Mouse (Mus musculus): ENCODE measurements around the gene Rnd1. TPM values are rescaled to one million over a fixed set of nuclear protein-coding genes. Genes with fewer than 3 reads are reported as not detected.

Rnd1 gene
- total and polyA plus RNA-seq, 2 experiments from 2014 or later = 16.2 to 26.7 TPM

DNA sequence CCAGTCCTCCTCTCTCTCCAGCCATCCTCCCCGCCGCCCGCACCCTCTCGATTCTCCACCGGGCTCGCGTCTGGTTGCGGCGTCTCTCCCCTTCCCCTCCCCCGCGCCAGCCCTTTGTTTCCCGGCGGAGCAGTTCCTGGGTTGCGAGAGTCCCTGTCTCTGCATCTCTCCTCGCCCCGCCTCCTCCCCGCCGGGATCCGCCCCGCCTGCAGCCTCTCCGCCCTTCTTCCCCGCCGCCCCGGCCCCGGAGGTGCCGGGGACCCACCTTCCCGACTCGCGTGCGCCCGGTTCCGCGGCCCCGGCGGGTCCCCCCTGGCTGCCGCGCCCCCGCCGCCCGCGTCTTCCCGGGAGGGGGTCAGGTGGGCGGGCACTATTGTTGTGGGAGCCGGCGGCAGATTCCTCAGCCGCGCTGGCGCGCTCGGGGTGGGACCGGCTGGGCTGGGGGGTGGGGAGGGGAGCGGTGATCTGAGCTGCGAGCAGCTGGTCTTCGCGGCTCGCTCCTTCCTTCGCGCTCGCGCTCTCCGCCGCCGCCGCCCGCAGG, 42.6 kb downstream of the Rnd1 start:
- H3K36me3 ChIP-seq (ENCODE audit: insufficient read depth, low read length) = no peaks in the 10 kb centered on the region
- ATAC-seq (peak; percentile 62), DNase-seq (ENCODE audit: low spot score) (peak; percentile 83)
- H3K4me2 ChIP-seq (ENCODE audit: low read depth, low read length) = peak overlapping the region; percentile 72
- TF ChIP-seq CTCF (IDR thresholded peaks at IDR 0.05; ENCODE audit: low read depth) = no peak
- H3K4me1 ChIP-seq (ENCODE audit: insufficient read depth, low read length) = peaks cover 25% of the 10 kb centered on the region
- WGBS = under 1% methylated on average over 59 of the region's 65 CpGs
- no peaks in the 10 kb centered on the region for H3K27me3 ChIP-seq (ENCODE audit: insufficient read depth, low read length)
- peak overlapping the region; percentile 69 for H3K4me3 ChIP-seq (ENCODE audit: low read length)
- peak overlapping the region; percentile 91 for H3K27ac ChIP-seq
- peak overlapping the region; percentile 83 for H3K9ac ChIP-seq (replicated peaks; ENCODE audit: low read length)
- H3K9me3 ChIP-seq (ENCODE audit: low read length) = no peaks in the 10 kb centered on the region

GRCm38 (mm10) chr15:98633822-98634470, 43.3 kb downstream of the Rnd1 start:
- Histone ChIP-seq H3K4me3 (ENCODE audit: low read length) (peak overlapping the region; percentile 69), H3K36me3 (ENCODE audit: insufficient read depth, low read length) (no peaks in the 10 kb centered on the region), H3K9me3 (ENCODE audit: low read length) (no peaks in the 10 kb centered on the region), H3K4me1 (ENCODE audit: insufficient read depth, low read length) (peaks cover 25% of the 10 kb centered on the region), H3K4me2 (ENCODE audit: low read depth, low read length) (peak overlapping the region; percentile 72), H3K9ac (replicated peaks; ENCODE audit: low read length) (peak overlapping the region; percentile 83), H3K27me3 (ENCODE audit: insufficient read depth, low read length) (no peaks in the 10 kb centered on the region), H3K27ac (peak overlapping the region; percentile 91)
- DNase-seq (ENCODE audit: low spot score) (peak; percentile 32), ATAC-seq (no peak)
- 2% methylated on average over 25 of the region's 25 CpGs for WGBS
- TF ChIP-seq CTCF (IDR thresholded peaks at IDR 0.05; ENCODE audit: low read depth) = no peak

GRCm38 (mm10) chr15:98632921-98633320, 44.3 kb downstream of the Rnd1 start:
- no peak for ATAC-seq
- H3K4me1 ChIP-seq (ENCODE audit: insufficient read depth, low read length) = peaks cover 33% of the 10 kb centered on the region

DNA sequence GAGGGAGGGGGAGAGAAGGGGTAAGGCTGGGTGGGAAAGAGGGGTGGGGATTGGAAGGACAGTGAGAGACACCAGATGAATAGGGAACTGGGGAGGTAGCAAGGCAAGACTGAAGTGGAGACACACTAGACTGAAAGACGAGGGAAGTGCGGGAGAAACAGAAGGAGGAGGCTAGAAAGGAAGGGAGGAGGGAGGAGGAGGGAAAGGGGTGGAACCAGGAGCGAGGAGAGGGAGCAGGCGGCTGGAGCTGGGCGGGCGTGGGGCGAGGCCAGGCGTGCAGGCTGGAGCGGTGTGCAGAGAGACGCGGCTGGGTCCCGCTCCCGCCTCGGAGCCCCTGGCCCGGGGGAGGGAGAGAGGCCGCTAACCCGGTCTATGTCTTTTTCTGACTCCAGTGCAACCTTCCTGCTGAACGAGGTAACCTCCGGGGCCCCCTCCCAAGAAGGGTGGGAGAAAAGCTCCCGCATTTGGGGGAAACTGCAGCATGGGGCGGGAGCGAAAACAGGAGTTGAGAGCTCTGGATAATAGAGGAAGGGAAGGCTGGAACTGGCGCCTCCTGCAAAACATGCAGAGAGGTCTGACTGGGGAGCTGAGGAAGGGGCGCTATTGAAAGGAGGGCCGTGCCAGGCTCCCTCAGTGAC, 45.0 kb downstream of the Rnd1 start:
- H3K4me1 ChIP-seq (ENCODE audit: insufficient read depth, low read length) = peaks cover 33% of the 10 kb centered on the region
- H3K9me3 ChIP-seq (ENCODE audit: low read length) = no peaks in the 10 kb centered on the region
- H3K27me3 ChIP-seq (ENCODE audit: insufficient read depth, low read length) = no peaks in the 10 kb centered on the region
- ATAC-seq (peak; percentile 25; the same call in 1 of the 2 replicates), DNase-seq (ENCODE audit: low spot score) (peak; percentile 67)
- no peak for TF ChIP-seq CTCF (IDR thresholded peaks at IDR 0.05; ENCODE audit: low read depth)
- H3K4me2 ChIP-seq (ENCODE audit: low read depth, low read length) = peak overlapping the region; percentile 72
- peak overlapping the region; percentile 69 for H3K4me3 ChIP-seq (ENCODE audit: low read length)
- H3K9ac ChIP-seq (replicated peaks; ENCODE audit: low read length) = peak overlapping the region; percentile 83
- H3K27ac ChIP-seq = peak overlapping the region; percentile 62; the same call in 1 of the 2 replicates
- under 1% methylated on average over 25 of the region's 25 CpGs for WGBS
- H3K36me3 ChIP-seq (ENCODE audit: insufficient read depth, low read length) = no peaks in the 10 kb centered on the region

More at GRCm38 (mm10) chr15:98632921-98633320, 44.3 kb downstream of the Rnd1 start:
- peak overlapping the region; percentile 62; the same call in 1 of the 2 replicates for H3K27ac ChIP-seq
- 0% methylated on average over 4 of the region's 4 CpGs for WGBS
- no peaks in the 10 kb centered on the region for H3K27me3 ChIP-seq (ENCODE audit: insufficient read depth, low read length)
- peak overlapping the region; percentile 69 for H3K4me3 ChIP-seq (ENCODE audit: low read length)
- peak overlapping the region; percentile 83 for H3K9ac ChIP-seq (replicated peaks; ENCODE audit: low read length)
- H3K36me3 ChIP-seq (ENCODE audit: insufficient read depth, low read length) = no peaks in the 10 kb centered on the region
- H3K9me3 ChIP-seq (ENCODE audit: low read length) = no peaks in the 10 kb centered on the region
- peak overlapping the region; percentile 72 for H3K4me2 ChIP-seq (ENCODE audit: low read depth, low read length)
- no peak for DNase-seq (ENCODE audit: low spot score)
- no peak for TF ChIP-seq CTCF (IDR thresholded peaks at IDR 0.05; ENCODE audit: low read depth)

GRCm38 (mm10) chr15:98631493-98631892, 45.8 kb downstream of the Rnd1 start:
- Histone ChIP-seq H3K27me3 (ENCODE audit: insufficient read depth, low read length) (no peaks in the 10 kb centered on the region), H3K4me2 (ENCODE audit: low read depth, low read length) (peak overlapping the region; percentile 72), H3K9me3 (ENCODE audit: low read length) (no peaks in the 10 kb centered on the region), H3K4me1 (ENCODE audit: insufficient read depth, low read length) (peaks cover 27% of the 10 kb centered on the region), H3K9ac (replicated peaks; ENCODE audit: low read length) (peak overlapping the region; percentile 83), H3K4me3 (ENCODE audit: low read length) (peak overlapping the region; percentile 69), H3K27ac (peak overlapping the region; percentile 62; the same call in 1 of the 2 replicates), H3K36me3 (ENCODE audit: insufficient read depth, low read length) (no peaks in the 10 kb centered on the region)
- under 1% methylated on average over 18 of the region's 18 CpGs for WGBS
- peak; percentile 94 for TF ChIP-seq CTCF (IDR thresholded peaks at IDR 0.05; ENCODE audit: low read depth)
- ATAC-seq (peak; percentile 44), DNase-seq (ENCODE audit: low spot score) (peak; percentile 86)

DNA sequence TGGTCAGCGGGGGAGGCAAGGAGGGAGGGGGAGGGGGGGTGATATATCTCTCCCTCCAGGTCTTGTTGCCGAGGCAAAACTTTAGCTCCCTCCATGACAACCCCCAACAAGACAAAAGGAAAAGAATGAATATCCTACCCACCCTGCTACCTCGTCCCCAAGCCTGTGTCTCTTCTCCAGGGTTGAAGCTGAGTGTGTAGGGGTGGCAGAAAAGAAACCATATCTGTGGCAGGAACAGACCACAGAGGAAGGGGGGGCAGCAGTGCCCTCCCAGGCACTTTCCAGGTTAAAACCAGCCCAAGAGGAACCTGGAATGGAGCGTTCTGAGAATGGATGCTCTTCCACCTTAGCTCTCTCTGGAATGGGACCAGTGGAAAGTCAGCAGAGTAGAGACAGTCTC, 46.7 kb downstream of the Rnd1 start, which contains the start of gene Cacnb3:
Gene Cacnb3 (plus strand): TSS at position 301 of the 400 bp plus-strand sequence.
- no peak for ATAC-seq

More for the DNA sequence above, 46.7 kb downstream of the Rnd1 start, which contains the start of gene Cacnb3:
- no peak for TF ChIP-seq CTCF (IDR thresholded peaks at IDR 0.05; ENCODE audit: low read depth)
- Histone ChIP-seq H3K27me3 (ENCODE audit: insufficient read depth, low read length) (no peaks in the 10 kb centered on the region), H3K27ac (peak within 1 kb of the TSS; percentile 62; the same call in 1 of the 2 replicates), H3K36me3 (ENCODE audit: insufficient read depth, low read length) (no peaks in the 10 kb centered on the region), H3K4me2 (ENCODE audit: low read depth, low read length) (peak within 1 kb of the TSS; percentile 72), H3K9ac (replicated peaks; ENCODE audit: low read length) (peak within 1 kb of the TSS; percentile 83; the same call in 1 of the 2 replicates), H3K4me3 (ENCODE audit: low read length) (peak within 1 kb of the TSS; percentile 69), H3K9me3 (ENCODE audit: low read length) (no peaks in the 10 kb centered on the region), H3K4me1 (ENCODE audit: insufficient read depth, low read length) (peaks cover 22% of the 10 kb centered on the region)
- no peak for DNase-seq (ENCODE audit: low spot score)
- WGBS = 42% methylated on average over 4 of the region's 4 CpGs

Measured in hindbrain, postnatal 0 days (tissue).